Mouse (Mus musculus) embryonic fibroblast, embryonic 13.5 days (primary cell): ENCODE measurements around the gene Hao2.

Experiments
- CTCF ChIP-seq: IDR thresholded peaks from 2 replicates; pipeline ENCODE4 v1.5.1; 2011; ENCODE audit warnings: mild to moderate bottlenecking, control low read depth, low read length, moderate library complexity, borderline replicate concordance; ENCODE audit not compliant: insufficient read depth
- POLR2A ChIP-seq: IDR thresholded peaks from 2 replicates; pipeline ENCODE4 v1.6.1; 2011; ENCODE audit warnings: low read depth, mild to moderate bottlenecking, control low read depth, low read length, moderate library complexity

GRCm38 (mm10) chr3:98893057-98893772 lies at the start of gene Hao2:
- TF ChIP-seq POLR2A (no peak), CTCF (no peak)
